ENCODE assay signal across 8 mouse cellular contexts in genomic region chr2:158145528-158146065, GRCm38 (mm10). TPM values are rescaled to one million over a fixed set of nuclear protein-coding genes. Genes with fewer than 3 reads are reported as not detected.
DNase-seq lines count a peak whose midpoint lies in the region; ATAC-seq and TF ChIP-seq lines count a peak whose summit lies in the region.

No protein-coding gene starts in this region.

- no peak for TF ChIP-seq EP300 in stomach, postnatal 0 days (optimal IDR thresholded peaks at IDR 0.05)

- no peak for DNase-seq in neural tube, embryonic 11.5 days (ENCODE audit: low spot score)
- no peak for DNase-seq in neural tube, embryonic 10.5 days (ENCODE audit: extremely low spot score, low spot score)
- no peak for DNase-seq in liver, embryonic 11.5 days (ENCODE audit: low spot score)
- no peak for DNase-seq in stomach, postnatal 0 days (ENCODE audit: low spot score)
- no peak for DNase-seq in layer of hippocampus, adult 9-11 months
- DNase-seq in embryo, embryonic 10 days (ENCODE audit: low spot score): no peak

- H3K4me2 ChIP-seq in neural tube, embryonic 11.5 days (ENCODE audit: low read depth): peak overlapping the region; percentile 47
- peak overlapping the region; percentile 84 for H3K4me2 ChIP-seq in liver, embryonic 11.5 days
- peak overlapping the region; percentile 66 for H3K4me2 ChIP-seq in stomach, postnatal 0 days (replicated peaks; ENCODE audit: low read depth)

- no peaks in the 10 kb centered on the region for H3K27me3 ChIP-seq in erythroblast, embryonic 14.5 days (ENCODE audit: control insufficient read depth)
- H3K27me3 ChIP-seq in neural tube, embryonic 11.5 days (ENCODE audit: control insufficient read depth, insufficient read depth, low read length): peaks cover 6% of the 10 kb centered on the region; the same call in 1 of the 2 replicates
- 0 out of 2 replicates have a peak, but pooled peaks cover 7% of the 10 kb centered on the region for H3K27me3 ChIP-seq in liver, embryonic 11.5 days (replicated peaks; ENCODE audit: control insufficient read depth, insufficient read depth, low read length)
- H3K27me3 ChIP-seq in stomach, postnatal 0 days (ENCODE audit: control insufficient read depth, insufficient read depth, low read length): no peaks in the 10 kb centered on the region

- H3K27ac ChIP-seq in neural tube, embryonic 11.5 days (ENCODE audit: low read depth, low read length): no peak overlapping the region
- H3K27ac ChIP-seq in liver, embryonic 11.5 days (ENCODE audit: low read depth, low read length): peak overlapping the region; percentile 83
- H3K27ac ChIP-seq in stomach, postnatal 0 days (replicated peaks): peak overlapping the region; percentile 80

- no peak overlapping the region for H3K9ac ChIP-seq in neural tube, embryonic 11.5 days (ENCODE audit: low read length)
- peak overlapping the region; percentile 85 for H3K9ac ChIP-seq in liver, embryonic 11.5 days (ENCODE audit: low read depth, low read length)
- peak overlapping the region; percentile 77 for H3K9ac ChIP-seq in stomach, postnatal 0 days (ENCODE audit: low read length)

- H3K4me3 ChIP-seq in erythroblast, embryonic 14.5 days (replicated peaks): peak overlapping the region; percentile 79
- peak overlapping the region; percentile 27; the same call in 1 of the 2 replicates for H3K4me3 ChIP-seq in neural tube, embryonic 11.5 days (ENCODE audit: low read depth, low read length)
- peak overlapping the region; percentile 70 for H3K4me3 ChIP-seq in liver, embryonic 11.5 days (ENCODE audit: low read depth, low read length)
- peak overlapping the region; percentile 58 for H3K4me3 ChIP-seq in stomach, postnatal 0 days (ENCODE audit: low read depth, low read length)

- no peak for ATAC-seq in erythroblast, adult 5-6 weeks (replicated peaks; ENCODE audit: low FRiP score, poor library complexity, severe bottlenecking)
- ATAC-seq in neural tube, embryonic 11.5 days (ENCODE audit: insufficient read depth, low FRiP score, low TSS enrichment): no peak
- ATAC-seq in liver, embryonic 11.5 days (replicated peaks; ENCODE audit: low FRiP score): no peak
- ATAC-seq in stomach, postnatal 0 days (ENCODE audit: low FRiP score, low TSS enrichment): 0 out of 2 replicates have a peak, but pooled peaks have one; percentile 2

- no peak for TF ChIP-seq CTCF in stomach, postnatal 0 days (IDR thresholded peaks at IDR 0.05; ENCODE audit: low read depth)

- H3K36me3 ChIP-seq in erythroblast, embryonic 14.5 days (ENCODE audit: control insufficient read depth): peaks cover 55% of the 10 kb centered on the region
- no peaks in the 10 kb centered on the region for H3K36me3 ChIP-seq in neural tube, embryonic 11.5 days (ENCODE audit: control insufficient read depth, insufficient read depth, low read length)
- no peaks in the 10 kb centered on the region for H3K36me3 ChIP-seq in liver, embryonic 11.5 days (ENCODE audit: control insufficient read depth, insufficient read depth, low read length)
- no peaks in the 10 kb centered on the region for H3K36me3 ChIP-seq in stomach, postnatal 0 days (ENCODE audit: control insufficient read depth, insufficient read depth, low read length)

- peaks cover 83% of the 10 kb centered on the region for H3K4me1 ChIP-seq in erythroblast, embryonic 14.5 days (ENCODE audit: control insufficient read depth)
- peaks cover 8% of the 10 kb centered on the region; the same call in 1 of the 2 replicates for H3K4me1 ChIP-seq in neural tube, embryonic 11.5 days (ENCODE audit: control insufficient read depth, insufficient read depth, low read length)
- H3K4me1 ChIP-seq in liver, embryonic 11.5 days (replicated peaks; ENCODE audit: control insufficient read depth, insufficient read depth, low read length): peaks cover 62% of the 10 kb centered on the region
- H3K4me1 ChIP-seq in stomach, postnatal 0 days (replicated peaks; ENCODE audit: control insufficient read depth, insufficient read depth): peaks cover 10% of the 10 kb centered on the region; the same call in 1 of the 2 replicates

- 75% methylated on average over 5 of the region's 5 CpGs for WGBS in neural tube, embryonic 11.5 days
- 59% methylated on average over 5 of the region's 5 CpGs for WGBS in liver, embryonic 11.5 days
- WGBS in stomach, postnatal 0 days: 38% methylated on average over 5 of the region's 5 CpGs

- no peaks in the 10 kb centered on the region for H3K9me3 ChIP-seq in erythroblast, embryonic 14.5 days (ENCODE audit: control insufficient read depth, low read length)
- no peaks in the 10 kb centered on the region for H3K9me3 ChIP-seq in neural tube, embryonic 11.5 days (ENCODE audit: control insufficient read depth, low read length)
- no peaks in the 10 kb centered on the region for H3K9me3 ChIP-seq in liver, embryonic 11.5 days (ENCODE audit: control insufficient read depth, low read length)
- H3K9me3 ChIP-seq in stomach, postnatal 0 days (ENCODE audit: control insufficient read depth, low read length): no peaks in the 10 kb centered on the region

RNA-seq across cellular contexts. Expression of gene Tgm2, which starts 0.6 kb away (rescaled TPM):
- 8.3 and 11.3 TPM in 2 replicates for polyA plus RNA-seq in erythroblast, embryonic 14.5 days (2012)
- total RNA-seq in erythroblast, adult 5-6 weeks (2015; ENCODE audit: low replicate concordance): 2.1 and 3.8 TPM in 2 replicates
- total RNA-seq in erythroblast, adult 5-6 weeks (2017; ENCODE audit: low replicate concordance): 6.6 and 9.6 TPM in 2 replicates
- 4.5 and 5.3 TPM in 2 replicates for polyA plus RNA-seq in neural tube, embryonic 11.5 days (2014; fragmentation: Nextera tagmentation; extraction: Ambion mirVana)
- 49.5 and 49.7 TPM in 2 replicates for polyA plus RNA-seq in liver, embryonic 11.5 days (2014; fragmentation: Nextera tagmentation; extraction: Ambion mirVana)
- polyA plus RNA-seq in stomach, postnatal 0 days (2015; fragmentation: Nextera tagmentation; extraction: Ambion mirVana): 109 and 114 TPM in 2 replicates

Comparison
In these comparisons a context has a peak if more than half of its experiments do, and no peak if none do; other contexts are left out.
1. H3K4me3 ChIP-seq: peak in every context shown above with its lines; median percentile 79 in erythroblast, embryonic 14.5 days; 70 in liver, embryonic 11.5 days; 58 in stomach, postnatal 0 days; 27 in neural tube, embryonic 11.5 days.